Mouse (Mus musculus) forebrain, embryonic 16.5 days (tissue): ENCODE results near the gene Akap5. TPM values are rescaled to one million over a fixed set of nuclear protein-coding genes. Genes with fewer than 3 reads are reported as not detected.

ENCODE experiments used
- ATAC-seq: fragments of 200-750 bp; cut with Nextera tagmentation; 2 replicates; pipeline ENCODE4 v1.8.0; 2017; ENCODE audit warnings: mild to moderate bottlenecking, moderate library complexity
- H3K27ac ChIP-seq: fragments of 300-500 bp; sonication (generic); 2 replicates; pipeline ENCODE4 v1.5.1; 2014; ENCODE audit warnings: low read length, control low read depth
- H3K27me3 ChIP-seq: fragments of 300-500 bp; sonication (generic); replicated peaks from 2 replicates; pipeline ENCODE4 v1.6.1; 2014; ENCODE audit warnings: low read length; ENCODE audit not compliant: control insufficient read depth, insufficient read depth
- H3K36me3 ChIP-seq: fragments of 300-500 bp; sonication (generic); 2 replicates; pipeline ENCODE4 v1.6.1; 2014; ENCODE audit not compliant: control insufficient read depth, insufficient read depth
- H3K4me1 ChIP-seq: fragments of 300-500 bp; sonication (generic); replicated peaks from 2 replicates; pipeline ENCODE4 v1.6.1; 2014; ENCODE audit warnings: low read length; ENCODE audit not compliant: control insufficient read depth, insufficient read depth
- H3K4me2 ChIP-seq: fragments of 300-500 bp; sonication (generic); 2 replicates; pipeline ENCODE4 v1.6.1; 2014; ENCODE audit warnings: mild to moderate bottlenecking, low read length, control low read depth
- H3K4me3 ChIP-seq: fragments of 300-500 bp; sonication (generic); replicated peaks from 2 replicates; pipeline ENCODE4 v1.5.1; 2014; ENCODE audit warnings: mild to moderate bottlenecking, low read length, control low read depth
- H3K9ac ChIP-seq: fragments of 300-500 bp; sonication (generic); replicated peaks from 2 replicates; pipeline ENCODE4 v1.6.1; 2014; ENCODE audit warnings: low read depth, low read length, control low read depth
- H3K9me3 ChIP-seq: fragments of 300-500 bp; sonication (generic); 2 replicates; pipeline ENCODE4 v1.6.1; 2016; ENCODE audit warnings: low read length; ENCODE audit not compliant: control insufficient read depth
- WGBS: fragments of 180-500 bp; shearing (Covaris S2); extraction: QIAGEN DNeasy Blood & Tissue Kit; methylation state at CpG from one replicate; pipeline ENCODE4 v1.1.7; 2014; 5-methylcytosine and 5-hydroxymethylcytosine counted together
- polyA plus RNA-seq: library from polyadenylated mRNA; unstranded; fragments of >200 nt; fragmentation: Nextera tagmentation; extraction: Ambion mirVana; gene quantifications from 2 replicates; pipeline ENCODE4 v1.2.1, GENCODE M21; 2015

Gene Akap5
- polyA plus RNA-seq, 1 experiment from 2014 or later: 10.3 TPM

DNA sequence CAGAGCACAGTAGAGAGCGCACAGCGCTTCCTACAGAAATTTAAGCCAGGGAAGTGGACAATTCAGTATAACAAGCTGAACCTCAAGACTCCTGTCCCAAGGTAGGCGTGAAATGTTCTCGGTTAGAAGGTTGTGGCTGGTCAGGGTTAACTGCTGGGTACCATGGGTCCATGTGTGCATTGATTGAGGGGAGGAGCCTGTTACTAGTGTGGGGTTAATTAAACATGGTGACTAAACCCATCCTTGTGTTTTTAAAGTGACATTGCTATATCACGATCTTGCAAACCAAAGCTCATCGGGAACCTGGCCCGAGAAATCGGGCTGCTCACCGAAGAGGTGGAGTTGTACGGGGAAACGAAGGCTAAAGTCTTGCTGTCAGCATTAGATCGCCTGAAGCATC is 35.3 kb upstream of the Akap5 start:
- Histone ChIP-seq H3K9me3 (no peaks in the 10 kb centered on the region), H3K4me2 (no peak overlapping the region), H3K27me3 (no peaks in the 10 kb centered on the region), H3K36me3 (peaks cover 2% of the 10 kb centered on the region; the same call in 1 of the 2 replicates), H3K27ac (0 out of 2 replicates have a peak overlapping the region, but pooled peaks have one; percentile 4), H3K9ac (no peak overlapping the region), H3K4me1 (peaks cover 12% of the 10 kb centered on the region), H3K4me3 (no peak overlapping the region)
- ATAC-seq: no peak
- WGBS: 87% methylated on average over 12 of the region's 12 CpGs

DNA sequence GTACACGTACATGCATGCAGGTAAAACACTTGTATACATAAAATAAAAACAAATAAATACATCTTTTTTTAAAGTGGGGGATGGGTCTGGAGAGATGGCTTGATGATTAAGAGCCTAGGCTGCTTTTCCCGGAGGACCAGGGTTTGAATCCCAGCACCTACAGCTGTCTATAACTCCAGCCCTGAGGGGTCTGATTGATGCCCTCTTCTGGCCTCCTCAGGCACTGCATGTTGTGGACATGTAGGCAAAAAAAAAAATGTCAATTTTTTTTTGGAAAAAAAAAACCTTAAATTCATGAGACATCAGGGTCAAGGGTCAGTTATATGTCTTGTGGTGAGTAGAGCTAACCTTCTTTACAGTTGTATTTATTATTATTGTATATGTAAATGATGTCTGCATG is 34.4 kb upstream of the Akap5 start:
- Histone ChIP-seq H3K27ac (no peak overlapping the region), H3K36me3 (peaks cover 2% of the 10 kb centered on the region), H3K9ac (no peak overlapping the region), H3K9me3 (no peaks in the 10 kb centered on the region), H3K4me3 (no peak overlapping the region), H3K4me2 (no peak overlapping the region), H3K27me3 (no peaks in the 10 kb centered on the region), H3K4me1 (peaks cover 12% of the 10 kb centered on the region)
- WGBS: 96% methylated on average over 2 of the region's 2 CpGs
- ATAC-seq: no peak

DNA sequence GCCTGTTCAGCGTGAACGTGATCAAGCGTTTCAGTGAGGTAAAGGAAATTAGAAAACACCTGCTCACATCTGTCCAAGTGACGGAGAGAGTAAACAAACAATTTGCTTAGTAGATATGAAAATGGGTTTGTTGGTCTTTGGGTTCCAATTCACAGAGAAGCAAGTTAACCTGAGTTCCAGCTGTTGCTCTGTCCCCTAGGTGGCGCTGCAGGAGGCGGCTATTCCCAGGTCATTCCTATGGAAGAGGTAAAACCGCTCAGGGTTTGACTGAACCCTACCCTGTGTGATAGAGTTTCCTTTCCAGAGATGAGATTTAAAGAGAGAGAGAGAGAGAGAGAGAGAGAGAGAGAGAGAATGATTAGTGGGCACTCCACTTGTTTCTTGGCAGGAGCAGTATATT is 31.5 kb upstream of the Akap5 start:
- Histone ChIP-seq H3K4me3 (no peak overlapping the region), H3K4me1 (peaks cover 5% of the 10 kb centered on the region; the same call in 1 of the 2 replicates), H3K36me3 (peaks cover 7% of the 10 kb centered on the region), H3K9me3 (no peaks in the 10 kb centered on the region), H3K4me2 (no peak overlapping the region), H3K27me3 (no peaks in the 10 kb centered on the region), H3K9ac (no peak overlapping the region), H3K27ac (no peak overlapping the region)
- 57% methylated on average over 7 of the region's 7 CpGs for WGBS
- no peak for ATAC-seq

DNA sequence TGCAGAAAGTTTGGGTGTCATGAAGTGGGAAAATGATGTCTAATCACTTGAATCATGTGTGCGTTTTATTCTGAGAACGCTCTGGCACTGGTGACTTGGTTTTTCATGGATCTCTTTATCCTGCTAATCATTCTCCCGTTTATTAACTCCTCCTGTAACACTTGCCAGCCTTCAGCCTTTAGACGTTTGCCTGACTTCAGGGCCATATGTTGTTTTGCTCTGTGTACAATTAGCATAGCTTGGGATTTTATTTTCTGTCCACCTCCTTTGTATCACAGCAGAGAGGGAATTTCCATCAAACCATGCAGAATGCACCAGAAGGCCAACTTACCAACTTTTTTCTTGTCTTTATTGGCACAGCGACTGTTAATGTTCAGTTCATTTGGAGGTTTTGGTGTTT is 26.9 kb upstream of the Akap5 start:
- no peaks in the 10 kb centered on the region for H3K9me3 ChIP-seq
- H3K4me2 ChIP-seq: no peak overlapping the region
- H3K9ac ChIP-seq: no peak overlapping the region
- WGBS: 45% methylated on average over 5 of the region's 5 CpGs
- ATAC-seq: peak; percentile 76
- H3K36me3 ChIP-seq: peaks cover 12% of the 10 kb centered on the region
- H3K27ac ChIP-seq: no peak overlapping the region
- peaks cover 3% of the 10 kb centered on the region; the same call in 1 of the 2 replicates for H3K4me1 ChIP-seq
- H3K4me3 ChIP-seq: no peak overlapping the region
- no peaks in the 10 kb centered on the region for H3K27me3 ChIP-seq

DNA sequence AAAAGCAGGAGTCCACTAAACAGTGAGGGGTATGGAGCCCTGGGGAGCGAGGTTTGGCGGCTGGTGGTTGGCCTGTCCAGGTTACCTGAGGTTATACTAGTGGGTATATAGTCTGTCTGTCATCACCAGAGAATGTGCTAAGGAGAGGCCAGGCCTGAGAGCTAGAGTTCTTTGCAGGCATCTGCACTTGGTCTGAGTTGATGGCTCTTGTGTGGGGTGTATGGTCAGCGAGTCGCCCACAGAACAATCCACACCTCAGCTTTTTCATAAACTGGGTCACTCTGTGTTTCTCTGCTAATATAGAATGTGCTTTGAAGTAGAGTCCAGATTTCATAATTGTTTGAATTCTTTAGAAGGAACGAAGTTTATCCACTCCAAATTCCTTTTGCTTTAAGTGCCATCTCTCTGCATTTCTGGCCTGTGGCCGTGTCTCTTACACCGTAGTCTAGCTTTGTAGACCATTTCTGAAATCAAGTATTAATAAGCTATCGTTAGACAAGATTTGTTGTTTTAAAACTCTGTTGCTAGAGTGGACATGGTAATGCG is 25.3 kb upstream of the Akap5 start:
- Histone ChIP-seq H3K9ac (no peak overlapping the region), H3K36me3 (peaks cover 12% of the 10 kb centered on the region), H3K4me1 (peaks cover 10% of the 10 kb centered on the region), H3K4me3 (no peak overlapping the region), H3K4me2 (no peak overlapping the region), H3K27me3 (no peaks in the 10 kb centered on the region), H3K9me3 (no peaks in the 10 kb centered on the region), H3K27ac (no peak overlapping the region)
- ATAC-seq: no peak
- WGBS: 97% methylated on average over 9 of the region's 9 CpGs

DNA sequence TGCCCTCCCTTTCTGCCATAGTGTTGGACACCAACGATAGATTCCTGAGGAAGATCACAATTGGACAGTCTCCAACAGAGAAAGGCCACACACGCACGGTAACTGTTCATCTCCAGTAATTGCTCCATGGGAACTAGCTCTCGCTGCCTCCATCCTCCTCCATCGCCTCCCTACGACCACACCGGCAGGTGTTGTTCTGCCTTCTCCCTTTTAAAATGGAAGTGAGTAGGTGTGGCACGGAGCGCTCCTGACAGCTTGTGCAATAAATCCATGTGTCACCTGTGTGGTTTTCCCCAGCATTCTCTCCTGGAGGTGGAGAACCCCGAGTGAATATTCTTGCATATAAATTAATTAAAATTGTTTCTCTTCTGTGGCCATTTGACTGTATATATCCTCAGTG is 24.3 kb upstream of the Akap5 start:
- Histone ChIP-seq H3K36me3 (peaks cover 12% of the 10 kb centered on the region), H3K4me1 (peaks cover 10% of the 10 kb centered on the region), H3K9me3 (no peaks in the 10 kb centered on the region), H3K9ac (no peak overlapping the region), H3K27ac (no peak overlapping the region), H3K4me3 (no peak overlapping the region), H3K27me3 (no peaks in the 10 kb centered on the region), H3K4me2 (no peak overlapping the region)
- WGBS: 90% methylated on average over 10 of the region's 10 CpGs
- ATAC-seq: no peak

DNA sequence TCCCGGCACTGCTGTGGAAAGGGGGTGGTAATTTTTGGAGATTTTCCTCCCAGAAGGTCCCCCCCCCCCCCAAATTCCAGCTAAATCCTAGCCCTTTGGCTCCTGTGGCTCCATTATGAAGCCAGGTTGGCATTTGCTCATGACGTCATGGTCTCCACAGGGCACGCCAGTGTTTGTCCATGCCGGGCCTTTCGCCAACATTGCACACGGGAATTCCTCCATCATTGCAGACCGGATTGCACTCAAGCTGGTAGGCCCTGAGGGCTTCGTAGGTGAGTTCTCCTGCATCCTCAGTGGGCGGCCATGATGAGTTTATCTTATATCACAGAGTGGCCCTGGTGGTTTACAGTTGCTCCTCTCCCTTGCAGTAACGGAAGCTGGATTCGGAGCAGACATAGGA is 21.2 kb upstream of the Akap5 start:
- H3K9ac ChIP-seq: no peak overlapping the region
- peak overlapping the region; percentile 56; the same call in 1 of the 2 replicates for H3K27ac ChIP-seq
- H3K27me3 ChIP-seq: no peaks in the 10 kb centered on the region
- no peak overlapping the region for H3K4me2 ChIP-seq
- no peak overlapping the region for H3K4me3 ChIP-seq
- WGBS: 81% methylated on average over 11 of the region's 11 CpGs
- H3K9me3 ChIP-seq: no peaks in the 10 kb centered on the region
- no peak for ATAC-seq
- H3K36me3 ChIP-seq: peaks cover 5% of the 10 kb centered on the region
- H3K4me1 ChIP-seq: peaks cover 13% of the 10 kb centered on the region

DNA sequence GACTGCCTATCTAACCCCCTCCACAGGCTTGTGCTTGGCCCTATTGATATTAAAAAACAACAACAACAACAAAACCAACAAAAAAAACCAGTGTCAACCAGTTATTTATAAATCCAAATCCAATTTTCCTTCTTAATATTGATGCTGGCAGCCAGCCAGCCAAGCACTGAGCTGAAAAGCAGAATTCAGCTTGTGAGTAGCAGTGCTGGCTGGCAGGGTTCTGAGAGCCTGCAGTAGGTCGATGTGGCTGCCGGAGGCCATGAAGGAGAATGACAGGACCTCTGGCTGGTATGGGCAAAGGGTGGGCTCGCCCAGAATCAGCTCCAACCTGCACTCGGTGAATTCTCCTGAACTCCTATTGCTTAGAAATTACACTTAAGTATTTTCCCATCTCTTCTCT is 20.5 kb upstream of the Akap5 start:
- Histone ChIP-seq H3K4me2 (no peak overlapping the region), H3K36me3 (0 out of 2 replicates have a peak, but pooled peaks cover 2% of the 10 kb centered on the region), H3K27me3 (no peaks in the 10 kb centered on the region), H3K9ac (no peak overlapping the region), H3K9me3 (no peaks in the 10 kb centered on the region), H3K27ac (peak overlapping the region; percentile 56), H3K4me3 (no peak overlapping the region), H3K4me1 (peaks cover 13% of the 10 kb centered on the region)
- WGBS: 32% methylated on average over 4 of the region's 4 CpGs
- ATAC-seq: peak; percentile 71

DNA sequence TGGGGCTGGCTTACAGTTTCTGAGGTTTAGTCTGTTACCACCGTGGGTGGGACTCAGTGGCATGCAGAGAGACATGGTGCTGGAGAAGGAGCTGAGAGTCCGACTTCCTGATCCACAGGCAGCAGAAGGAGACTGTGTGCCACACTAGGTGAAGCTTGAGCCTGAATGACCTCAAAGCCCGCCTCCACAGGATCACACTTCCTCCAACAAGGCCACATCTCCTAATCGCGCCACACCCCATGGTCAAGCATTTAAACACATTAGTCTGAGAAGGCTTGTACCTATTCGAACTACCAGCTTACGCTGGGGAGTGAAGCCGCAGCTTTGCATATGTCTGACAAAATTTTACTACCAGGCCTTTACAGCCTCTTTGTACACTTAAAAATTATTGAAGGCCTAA is 19.6 kb upstream of the Akap5 start:
- no peak for ATAC-seq
- peaks cover 13% of the 10 kb centered on the region for H3K4me1 ChIP-seq
- H3K4me3 ChIP-seq: no peak overlapping the region
- H3K9me3 ChIP-seq: no peaks in the 10 kb centered on the region
- no peak overlapping the region for H3K27ac ChIP-seq
- H3K36me3 ChIP-seq: 0 out of 2 replicates have a peak, but pooled peaks cover 2% of the 10 kb centered on the region
- H3K9ac ChIP-seq: no peak overlapping the region
- no peak overlapping the region for H3K4me2 ChIP-seq
- no peaks in the 10 kb centered on the region for H3K27me3 ChIP-seq
- WGBS: 90% methylated on average over 8 of the region's 8 CpGs
